Mouse (Mus musculus): ENCODE results near the gene Tnrc6a.
"Not testable (repeated sequence)": the region's sequence is repeated elsewhere in the genome, so short reads cannot be mapped to it uniquely, and the experiment has no call there.

The Tnrc6a gene

DNA sequence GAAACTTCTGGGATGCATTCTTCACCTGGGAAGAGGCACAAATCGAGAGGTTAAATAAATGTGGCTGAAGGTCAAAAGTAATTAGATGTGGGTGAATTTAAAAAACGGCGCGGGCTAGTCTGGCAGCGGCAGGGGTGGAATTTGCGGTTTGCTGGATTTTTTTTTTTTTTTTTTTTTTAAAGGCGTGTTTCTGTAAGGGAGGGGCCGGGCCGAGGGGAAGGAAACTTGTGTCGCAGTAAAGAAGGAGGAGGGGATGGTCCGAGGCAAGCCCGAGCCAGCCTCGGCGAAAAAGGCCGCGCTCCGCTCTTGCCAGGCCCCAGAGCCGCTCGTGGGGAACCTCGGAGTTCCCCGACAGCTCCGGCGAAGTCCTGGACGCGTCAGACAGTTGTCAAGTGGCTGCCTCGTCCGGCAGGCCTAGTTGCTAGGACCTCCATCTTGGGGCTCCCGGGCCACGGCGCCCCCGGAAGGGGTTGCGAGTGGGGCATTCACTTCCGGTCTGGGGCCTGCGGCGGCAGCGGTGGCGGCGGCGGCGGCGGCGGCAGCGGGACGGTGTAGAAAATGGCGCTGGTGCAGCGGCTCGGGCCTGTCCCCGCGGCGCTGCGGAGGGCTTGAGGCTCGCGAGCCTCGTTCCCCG lies at the start of gene Tnrc6a:
Gene Tnrc6a (plus strand): TSS at position 221 of the 634 bp plus-strand sequence.
- in situ Hi-C loops (cut with MboI, MseI) = no loop called here

DNA sequence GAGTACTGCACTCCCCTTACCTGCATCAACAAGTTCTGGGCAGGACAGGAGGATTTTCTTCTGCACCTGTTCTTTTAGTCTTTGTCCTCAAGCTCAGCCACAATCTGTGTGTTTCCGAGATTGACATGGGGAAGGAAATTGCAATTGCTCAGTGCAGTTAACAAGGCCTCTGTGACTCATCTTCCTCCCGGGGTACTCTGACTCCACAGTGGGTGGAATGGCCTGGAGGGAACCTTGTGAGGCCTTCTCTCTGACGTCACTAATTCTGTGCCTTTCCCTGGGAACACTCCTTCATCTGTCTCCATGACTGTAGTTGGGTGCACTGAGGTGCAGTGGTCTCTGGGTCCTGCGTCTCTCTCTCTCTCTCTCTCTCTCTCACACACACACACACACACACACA lies 41.4 kb upstream of the Tnrc6a start:
- in situ Hi-C loops (cut with MboI, MseI) = no loop called here

DNA sequence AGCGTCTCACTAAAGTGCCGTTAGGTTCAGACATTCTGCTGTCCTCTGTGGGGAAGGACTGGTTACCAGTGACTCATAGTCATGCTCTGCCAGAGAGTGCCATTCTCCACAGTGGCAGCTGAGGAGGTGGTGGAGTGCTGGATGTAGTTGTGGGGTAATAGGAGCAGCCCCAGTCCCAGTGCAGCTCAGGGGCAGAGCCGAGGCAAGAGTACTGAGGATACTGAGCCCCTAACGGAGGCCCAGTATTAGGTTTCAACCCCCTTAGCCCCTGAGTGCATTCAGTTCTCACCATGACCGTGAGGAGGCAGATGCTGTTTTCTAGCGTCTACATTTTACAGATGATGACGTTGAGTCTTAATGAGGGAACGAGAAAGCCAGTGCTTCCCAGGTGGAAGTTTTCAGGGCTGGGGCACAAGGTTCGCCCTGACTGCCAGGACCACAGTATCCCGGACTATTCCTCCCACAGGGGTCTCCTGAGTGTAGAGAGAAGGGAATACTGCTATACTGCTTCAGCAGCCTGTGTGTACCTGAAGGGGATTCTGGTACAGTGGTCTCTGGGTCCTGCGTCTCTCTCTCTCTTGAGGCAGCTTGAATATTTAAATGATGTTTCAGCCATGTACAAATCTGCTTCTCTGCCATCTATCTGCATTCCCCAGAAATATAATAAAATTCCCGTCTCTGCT lies 40.1 kb upstream of the Tnrc6a start:
- in situ Hi-C loops (cut with MboI, MseI) = no loop called here

DNA sequence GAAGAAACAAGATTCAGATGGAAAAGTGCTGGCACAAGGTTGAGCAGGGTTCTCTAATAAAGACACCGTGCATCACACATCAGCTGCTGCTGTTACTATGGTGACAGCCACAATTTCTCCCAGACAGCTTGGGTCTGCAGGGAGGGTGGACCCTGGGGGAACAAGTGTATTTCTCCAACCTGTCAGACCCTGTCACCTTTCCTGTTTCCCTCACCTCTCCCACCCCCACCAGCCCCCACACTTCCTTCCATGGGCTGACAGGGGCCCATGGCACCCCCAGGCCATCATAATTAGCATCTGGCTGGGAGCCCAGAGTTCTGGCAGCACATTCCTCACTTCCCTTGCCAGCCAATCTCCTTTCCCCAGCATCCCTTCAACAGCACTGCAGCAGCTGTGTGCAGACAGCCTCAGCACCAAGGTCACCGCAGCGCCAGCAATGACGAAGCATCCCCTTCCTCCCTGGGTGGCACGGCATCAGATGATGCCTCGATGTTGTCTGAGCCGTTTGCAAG lies 39.4 kb upstream of the Tnrc6a start:
- in situ Hi-C loops (cut with MboI, MseI) = no loop called here

DNA sequence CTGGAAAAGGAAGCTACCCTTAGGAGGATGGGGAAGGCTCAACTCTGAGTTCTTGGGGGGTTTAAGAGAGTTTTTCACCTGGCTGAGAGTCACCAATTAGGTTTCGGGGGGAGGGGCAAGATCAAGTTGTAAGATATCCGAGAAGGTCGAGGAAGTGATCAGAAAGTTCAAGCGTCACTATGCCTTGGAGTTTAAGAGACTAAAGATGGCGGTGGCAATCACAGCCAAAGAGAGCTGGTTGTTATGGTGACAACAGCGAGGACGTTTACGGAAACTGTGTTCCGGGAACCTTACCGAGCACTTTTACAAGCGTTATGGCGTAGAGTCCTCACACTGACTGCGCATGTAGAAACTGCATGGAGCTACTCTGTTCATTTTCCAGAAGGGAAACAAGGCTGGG lies 39.0 kb upstream of the Tnrc6a start:
- in situ Hi-C loops (cut with MboI, MseI) = no loop called here

DNA sequence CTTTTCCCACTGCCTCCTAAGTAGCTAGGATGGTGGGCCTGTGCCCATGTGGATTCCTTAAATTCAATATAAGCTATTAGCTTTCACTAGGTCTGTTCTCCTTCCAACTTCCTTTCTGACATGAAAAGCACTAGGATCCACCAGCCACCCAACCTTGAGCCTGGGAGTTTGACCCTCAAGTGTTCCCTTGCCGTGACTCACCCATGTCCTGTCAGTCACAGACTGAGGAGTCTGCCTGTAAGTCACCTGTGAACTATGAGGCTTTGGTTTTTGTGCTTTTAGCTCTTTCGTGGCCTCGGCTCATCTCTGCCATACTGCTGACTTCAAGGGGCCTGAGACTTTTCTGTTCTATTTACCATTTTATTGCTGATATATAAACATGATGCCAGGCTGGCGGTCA lies 34.8 kb upstream of the Tnrc6a start:
- in situ Hi-C loops (cut with MboI, MseI) = no loop called here

DNA sequence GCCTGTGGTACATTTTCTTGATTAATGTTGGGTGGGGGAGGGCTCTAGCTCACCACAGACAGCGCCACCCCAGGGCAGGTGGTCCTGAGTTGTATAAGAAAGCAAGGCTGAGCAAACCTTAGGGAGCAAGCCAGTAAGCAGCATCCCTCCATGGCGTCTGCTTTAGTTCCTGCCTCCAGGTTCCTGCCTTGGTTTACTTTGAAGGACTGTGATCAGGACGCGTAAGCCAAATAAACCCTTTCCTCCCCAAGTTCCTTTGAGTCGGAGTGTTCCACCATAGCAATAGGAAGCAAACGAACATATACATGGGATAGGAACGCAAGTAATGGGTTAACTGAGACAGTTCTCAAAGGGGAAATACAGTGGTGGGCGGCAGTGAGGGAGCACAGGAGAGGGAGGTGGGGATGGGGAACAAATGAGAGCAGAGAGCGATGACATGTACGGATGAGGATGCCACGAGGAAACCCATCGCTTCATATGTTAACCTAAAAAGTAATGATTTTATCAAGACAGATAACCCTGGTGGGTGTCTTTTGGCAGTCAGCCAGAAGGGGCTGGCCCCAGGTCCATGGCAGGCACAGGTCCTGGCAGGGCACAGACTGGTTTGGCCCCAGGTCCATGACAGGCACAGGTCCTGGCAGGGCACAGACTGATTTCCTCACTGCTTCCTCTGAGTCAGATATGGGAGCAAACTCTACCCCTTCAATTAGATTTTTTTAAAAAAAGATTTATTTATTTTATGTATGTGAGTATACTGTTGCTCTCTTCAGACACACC lies 27.2 kb upstream of the Tnrc6a start:
- in situ Hi-C loops (cut with MboI, MseI) = no loop called here

DNA sequence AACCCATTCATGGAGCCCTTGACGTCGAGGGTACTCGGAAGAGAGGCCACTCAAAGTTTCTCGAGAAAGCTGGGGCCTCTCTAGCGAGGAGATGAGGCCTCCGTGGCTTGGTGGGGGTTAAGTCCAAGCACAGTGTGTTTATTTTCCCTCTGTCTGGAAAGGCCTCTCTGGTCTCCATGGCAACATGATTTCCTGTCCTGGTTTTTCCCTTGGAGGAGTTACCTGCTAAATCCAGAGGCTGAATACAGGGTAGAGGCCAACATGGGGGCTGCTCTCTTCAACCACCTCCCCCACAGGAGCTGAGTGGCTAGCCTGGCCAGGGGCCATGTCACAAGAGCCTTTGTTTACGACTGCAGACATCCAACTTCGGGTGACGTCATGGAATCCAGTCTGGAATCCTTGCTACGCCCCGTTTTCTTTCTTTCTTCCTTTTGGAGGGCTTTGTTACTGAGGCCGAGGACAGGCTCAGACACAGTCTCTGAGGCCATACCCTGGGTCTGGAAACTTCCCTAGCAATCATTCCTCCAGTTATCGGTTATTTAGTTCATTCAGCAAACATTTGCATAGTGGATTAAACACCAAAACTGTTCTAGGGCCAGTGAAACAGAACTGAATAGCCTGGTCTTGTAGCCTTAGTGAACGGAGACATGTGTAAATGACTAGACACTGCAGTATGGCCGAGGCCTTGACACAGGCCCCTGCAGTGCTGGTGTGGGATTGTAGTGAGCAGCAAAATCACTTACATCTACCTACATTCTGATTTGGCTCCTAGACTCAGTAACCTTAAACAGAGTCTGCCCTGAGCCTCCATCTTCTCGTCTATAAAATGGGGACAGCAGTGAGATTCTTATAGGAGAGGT lies 25.6 kb upstream of the Tnrc6a start:
- in situ Hi-C loops (cut with MboI, MseI) = no loop called here

DNA sequence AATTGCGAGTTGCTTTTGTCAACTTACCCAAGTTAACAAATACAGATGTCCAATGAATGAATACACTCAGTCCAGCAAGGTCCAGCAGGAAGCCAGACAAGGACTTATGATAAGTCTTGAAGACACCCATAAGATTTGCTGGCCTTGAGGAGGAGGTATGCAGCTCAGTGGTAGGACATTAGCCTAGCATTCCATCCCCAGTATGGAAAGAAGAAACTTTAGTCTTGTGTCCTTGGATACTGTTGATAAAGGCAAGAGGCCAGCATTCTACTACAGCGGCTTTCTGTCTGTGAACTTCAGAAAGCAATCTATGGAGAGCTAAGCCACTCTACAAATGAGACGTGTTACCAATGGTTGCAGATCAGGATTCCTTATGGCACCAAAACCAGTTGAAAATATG lies 22.4 kb upstream of the Tnrc6a start:
- in situ Hi-C loops (cut with MboI, MseI) = no loop called here

DNA sequence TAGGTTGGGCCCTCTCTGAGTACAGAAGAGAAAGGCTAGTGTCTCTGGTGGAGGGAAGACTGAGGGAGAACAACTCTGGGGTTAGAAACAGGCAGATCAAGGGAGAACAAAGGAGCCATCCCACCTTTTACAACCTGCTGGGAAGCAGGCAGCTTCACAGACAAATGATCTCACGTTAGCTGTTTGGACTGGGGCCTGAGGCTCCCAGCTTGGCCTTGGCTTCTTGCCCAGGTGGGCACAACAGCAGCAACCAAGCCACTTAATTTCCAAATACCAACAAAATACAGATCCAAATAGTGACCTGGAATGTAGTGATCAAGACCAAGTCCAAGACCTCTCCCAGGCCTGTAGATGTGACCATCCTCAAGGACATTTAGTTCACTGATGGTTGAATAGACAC lies 18.3 kb upstream of the Tnrc6a start:
- in situ Hi-C loops (cut with MboI, MseI) = not testable (repeated sequence)

DNA sequence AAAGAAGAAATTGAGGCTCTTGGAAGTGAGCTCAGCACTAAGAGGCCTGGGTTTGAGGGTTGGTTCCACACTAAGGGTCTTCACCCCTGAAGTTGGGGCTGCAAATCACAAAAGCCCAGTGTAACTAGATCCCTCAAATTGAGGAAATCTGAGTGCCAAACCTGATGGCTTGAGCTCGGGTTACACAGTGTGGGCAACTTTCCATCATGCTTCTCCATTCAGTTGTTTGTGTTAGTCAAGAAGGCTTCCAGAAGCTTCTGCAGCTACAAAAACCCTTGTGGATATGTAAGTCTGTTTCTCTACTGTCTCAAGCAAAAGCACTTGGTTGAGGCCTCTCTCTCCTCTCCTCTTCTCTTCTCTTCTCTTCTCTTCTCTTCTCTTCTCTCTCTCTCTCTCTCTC lies 17.8 kb upstream of the Tnrc6a start:
- in situ Hi-C loops (cut with MboI, MseI) = no loop called here

DNA sequence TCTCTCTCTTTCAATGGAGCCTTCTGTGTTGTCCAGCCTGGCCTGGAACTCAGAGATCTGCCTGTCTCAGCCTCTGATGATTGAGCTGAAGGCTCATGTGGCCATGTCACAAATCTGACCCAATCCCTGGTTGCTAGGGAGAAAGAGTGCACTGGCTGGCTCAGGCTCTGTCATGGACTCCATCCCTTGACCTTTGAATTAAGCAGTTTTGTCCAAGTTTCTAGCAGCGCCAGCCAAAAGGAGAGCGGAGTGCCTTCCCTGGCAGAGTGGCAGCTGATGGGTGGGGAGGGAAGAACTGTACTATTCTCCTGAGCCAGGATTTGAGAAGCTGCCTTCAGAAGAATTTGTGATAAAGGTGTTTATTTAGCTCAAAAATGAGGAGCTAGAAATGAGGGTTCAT lies 17.4 kb upstream of the Tnrc6a start:
- in situ Hi-C loops (cut with MboI, MseI) = no loop called here

DNA sequence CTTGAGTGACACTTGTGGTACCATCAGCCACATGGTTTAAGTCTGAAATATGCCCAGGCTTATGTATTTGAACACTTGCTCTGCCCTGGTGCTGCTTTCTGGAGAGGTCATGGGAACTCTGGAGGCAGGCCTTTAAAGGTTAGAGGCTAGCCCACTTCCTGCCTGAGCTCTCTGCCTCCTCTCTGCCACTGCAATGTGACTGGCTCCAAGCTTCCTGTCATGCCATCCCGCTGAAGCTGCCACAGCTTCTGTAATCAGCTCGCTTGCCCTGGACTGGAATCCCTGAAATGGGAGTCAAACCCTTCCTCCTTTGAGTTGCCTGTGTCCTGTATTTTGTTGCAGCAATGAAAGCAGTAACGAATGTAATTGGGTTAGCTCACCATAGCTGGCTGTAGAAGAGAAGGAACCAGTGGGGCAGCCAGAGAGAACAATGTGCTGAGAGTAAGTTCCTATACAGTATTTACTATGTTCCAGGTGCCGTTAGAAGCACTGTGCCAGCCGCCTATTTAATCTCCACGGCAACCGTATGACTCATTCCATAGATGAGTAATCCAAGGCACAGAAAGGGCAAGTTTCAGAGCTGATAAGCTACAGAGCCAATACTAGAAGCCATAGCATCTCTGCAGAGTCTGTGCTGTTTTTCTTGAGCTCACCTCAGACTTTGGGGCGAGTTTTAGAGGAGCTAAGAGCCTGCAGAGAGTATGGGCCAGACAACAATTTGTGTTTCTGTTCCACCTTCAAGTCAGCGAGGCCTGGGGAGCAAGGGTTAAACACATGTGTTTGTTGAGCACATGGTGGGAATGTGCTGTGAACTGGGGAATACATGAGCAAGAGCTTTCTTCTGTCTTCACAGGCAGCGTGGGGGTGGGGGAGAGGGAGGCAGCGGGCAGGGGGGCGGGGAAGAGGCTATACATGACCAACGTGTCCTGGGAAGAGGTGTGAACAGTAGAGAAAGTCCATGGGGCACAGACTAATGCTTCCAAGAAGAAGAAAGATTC lies 15.3 kb upstream of the Tnrc6a start:
- in situ Hi-C loops (cut with MboI, MseI) = no loop called here

DNA sequence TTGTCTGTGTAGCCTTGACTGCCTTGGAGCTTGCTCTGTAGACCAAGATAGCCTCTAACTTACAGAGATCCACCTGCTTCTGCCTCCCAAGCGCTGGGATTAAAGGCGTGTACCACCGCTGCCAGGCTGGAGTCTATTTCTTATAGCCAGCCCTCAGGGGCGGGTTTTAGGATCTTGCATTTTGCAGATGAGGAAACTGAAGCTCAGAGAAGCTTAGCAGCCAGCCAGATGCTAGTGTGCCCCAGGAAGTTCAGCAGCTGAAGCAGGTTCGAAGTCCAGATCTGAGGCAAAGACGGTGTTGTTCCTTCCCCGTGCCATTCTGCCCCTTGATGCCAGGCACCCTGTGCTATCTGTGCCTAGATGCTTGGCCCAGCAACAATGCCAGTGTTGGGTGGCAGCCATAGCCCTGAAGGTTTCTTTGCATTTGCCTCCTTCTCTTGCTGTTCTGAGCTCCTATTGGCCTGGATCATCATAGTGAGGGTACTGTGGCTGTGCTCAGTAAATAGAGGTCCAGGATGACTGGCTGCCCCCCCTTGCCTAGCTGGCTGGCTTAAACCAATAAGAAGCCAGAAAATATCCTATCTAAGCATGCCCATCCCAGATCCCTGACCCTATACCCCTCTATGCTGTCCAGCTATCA lies 14.2 kb upstream of the Tnrc6a start:
- in situ Hi-C loops (cut with MboI, MseI) = no loop called here

DNA sequence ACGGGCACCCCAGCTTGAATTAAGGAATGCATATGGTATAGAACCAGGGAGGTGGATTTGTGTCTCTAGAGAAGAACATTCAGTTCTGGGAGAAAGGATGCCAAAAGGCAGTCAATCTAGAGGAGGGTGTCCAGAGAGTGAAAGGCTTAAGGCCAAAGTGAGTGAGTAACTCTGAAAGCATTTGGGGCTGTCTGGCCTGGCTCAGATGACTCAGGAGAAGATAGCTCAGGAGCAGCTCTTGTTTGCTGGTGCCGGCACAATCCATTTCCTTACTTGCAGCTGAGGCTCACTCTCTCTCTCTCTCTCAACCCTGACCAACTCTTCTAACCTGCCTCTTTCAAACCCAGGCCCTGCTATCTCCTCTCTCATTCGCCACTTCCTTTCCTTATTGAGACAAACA lies 13.6 kb upstream of the Tnrc6a start:
- in situ Hi-C loops (cut with MboI, MseI) = no loop called here

DNA sequence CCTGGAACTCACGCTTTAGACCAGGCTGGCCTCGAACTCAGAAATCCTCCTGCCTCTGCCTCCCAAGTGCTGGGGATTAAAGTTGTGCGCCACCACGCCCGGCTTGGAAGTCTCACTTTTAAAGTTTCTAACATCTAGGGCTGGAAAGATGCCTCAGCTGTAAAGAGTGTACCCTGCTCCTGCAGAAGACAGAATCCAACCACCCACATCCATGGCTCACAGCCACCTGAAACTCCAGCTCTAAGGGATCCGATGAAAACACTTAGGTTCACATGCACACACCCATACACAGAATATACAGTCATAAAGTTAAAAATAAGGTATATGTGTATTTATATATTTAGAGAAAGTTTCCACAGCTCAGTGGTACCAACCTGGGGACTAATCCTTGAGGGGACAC lies 10.1 kb upstream of the Tnrc6a start:
- in situ Hi-C loops (cut with MboI, MseI) = no loop called here

DNA sequence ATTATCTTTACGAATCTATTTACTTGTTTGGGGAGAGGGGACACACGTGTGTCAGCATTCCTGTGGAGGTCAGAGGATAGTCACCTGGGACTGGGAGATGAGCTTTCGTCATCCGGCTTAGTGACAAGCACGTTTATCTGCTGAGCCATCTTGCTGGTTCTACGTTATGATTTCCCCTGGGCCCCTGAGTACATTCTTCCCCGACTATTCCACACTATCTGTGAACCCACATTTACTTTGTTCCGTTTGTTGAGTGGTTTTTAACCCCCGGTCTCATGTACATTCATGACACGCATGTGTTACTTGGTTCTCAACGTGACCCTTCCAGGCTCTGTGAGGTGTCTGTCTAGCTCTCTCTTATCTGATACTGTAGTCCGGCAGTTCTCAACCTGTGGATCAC lies 6.9 kb upstream of the Tnrc6a start:
- in situ Hi-C loops (cut with MboI, MseI) = loop anchor here in 1 of 2 experiments (5.0 kb wide), 1 partner anchor 39 kb away; no protein-coding TSS in a partner anchor

DNA sequence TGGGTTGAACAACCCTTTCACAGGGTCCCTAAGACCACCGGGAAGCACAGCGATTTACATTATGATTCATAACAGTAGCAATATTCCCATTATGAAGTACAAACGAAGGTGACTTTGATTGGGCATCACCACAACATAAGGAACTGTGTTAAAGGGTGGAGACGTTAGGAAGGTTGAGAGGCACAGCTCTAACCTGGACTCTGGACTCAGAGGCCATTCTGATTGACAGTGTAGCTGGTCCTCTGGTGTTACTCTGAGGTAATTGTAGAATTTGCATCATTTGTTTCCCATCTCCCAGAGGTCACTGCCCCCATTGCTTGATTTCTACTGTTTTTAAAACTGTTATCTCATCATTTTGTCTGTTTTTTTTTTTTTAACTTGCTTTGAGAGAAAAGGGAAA lies 6.5 kb upstream of the Tnrc6a start:
- in situ Hi-C loops (cut with MboI, MseI) = loop anchor here in 1 of 2 experiments (5.0 kb wide), 1 partner anchor 40 kb away; no protein-coding TSS in a partner anchor

DNA sequence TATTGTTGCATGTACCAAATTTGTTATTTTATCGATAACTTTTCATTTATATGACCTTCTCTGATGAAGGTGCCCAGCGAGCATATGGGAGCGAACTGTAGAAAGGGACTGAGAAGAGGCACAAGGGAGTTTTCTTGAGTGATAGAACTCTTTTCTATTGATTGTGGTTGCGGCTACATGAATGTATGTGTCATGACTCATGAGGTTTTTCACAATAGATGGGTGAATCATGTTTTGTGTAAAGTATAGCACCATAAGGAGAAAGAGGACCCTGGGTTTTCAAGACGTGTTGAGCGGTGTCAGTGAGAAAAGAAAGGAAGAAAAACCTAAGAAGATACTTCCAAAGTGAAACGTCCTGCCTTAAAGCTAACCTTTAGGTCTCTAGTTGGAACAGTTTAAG lies 3.2 kb upstream of the Tnrc6a start:
- in situ Hi-C loops (cut with MboI, MseI) = no loop called here

DNA sequence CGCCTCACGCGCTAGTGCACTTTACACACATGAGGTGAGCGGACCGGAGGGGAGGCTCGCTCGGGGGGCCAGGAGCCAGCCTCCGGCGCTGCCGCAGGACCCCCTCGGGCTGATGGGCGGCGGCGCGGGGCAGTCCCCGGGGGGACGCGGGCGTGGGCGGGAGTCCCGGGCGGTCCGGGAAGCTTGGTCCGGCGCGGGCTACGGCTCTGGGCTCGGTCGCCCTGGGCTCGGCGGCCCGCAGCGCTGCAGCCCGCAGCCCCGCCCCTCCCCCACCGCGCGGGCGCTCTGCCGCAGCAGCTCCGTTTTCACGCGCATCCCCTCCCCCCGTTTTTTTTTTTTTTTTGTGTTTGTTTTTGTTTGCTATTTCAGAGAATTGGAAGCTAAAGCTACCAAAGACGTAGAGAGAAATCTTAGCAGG lies 623 bp downstream of the Tnrc6a start:
- in situ Hi-C loops (cut with MboI, MseI) = no loop called here
